Mouse (Mus musculus) neutrophil, adult 5-6 weeks (primary cell): ENCODE results near the gene Sh3bgrl. TPM values are rescaled to one million over a fixed set of nuclear protein-coding genes. Genes with fewer than 3 reads are reported as not detected.
"Not testable (repeated sequence)": the region's sequence is repeated elsewhere in the genome, so short reads cannot be mapped to it uniquely, and the experiment has no call there.

Experiments
- ATAC-seq: fragments of 151-379, 151-347 bp; 2 replicates; pipeline ENCODE4 v1.8.0; 2017; ENCODE audit warnings: mild to moderate bottlenecking, moderate TSS enrichment; ENCODE audit not compliant: insufficient number of reproducible peaks, poor library complexity, low FRiP score, severe bottlenecking; ENCODE audit errors: extremely low read depth
- total RNA-seq: library from RNA; stranded (forward); fragments of 200-1000 nt; gene quantifications from 2 replicates; pipeline ENCODE4 v1.2.3, GENCODE M21; 2017

The Sh3bgrl gene
- total RNA-seq, result 41.6 and 43.4 TPM in 2 replicates

DNA sequence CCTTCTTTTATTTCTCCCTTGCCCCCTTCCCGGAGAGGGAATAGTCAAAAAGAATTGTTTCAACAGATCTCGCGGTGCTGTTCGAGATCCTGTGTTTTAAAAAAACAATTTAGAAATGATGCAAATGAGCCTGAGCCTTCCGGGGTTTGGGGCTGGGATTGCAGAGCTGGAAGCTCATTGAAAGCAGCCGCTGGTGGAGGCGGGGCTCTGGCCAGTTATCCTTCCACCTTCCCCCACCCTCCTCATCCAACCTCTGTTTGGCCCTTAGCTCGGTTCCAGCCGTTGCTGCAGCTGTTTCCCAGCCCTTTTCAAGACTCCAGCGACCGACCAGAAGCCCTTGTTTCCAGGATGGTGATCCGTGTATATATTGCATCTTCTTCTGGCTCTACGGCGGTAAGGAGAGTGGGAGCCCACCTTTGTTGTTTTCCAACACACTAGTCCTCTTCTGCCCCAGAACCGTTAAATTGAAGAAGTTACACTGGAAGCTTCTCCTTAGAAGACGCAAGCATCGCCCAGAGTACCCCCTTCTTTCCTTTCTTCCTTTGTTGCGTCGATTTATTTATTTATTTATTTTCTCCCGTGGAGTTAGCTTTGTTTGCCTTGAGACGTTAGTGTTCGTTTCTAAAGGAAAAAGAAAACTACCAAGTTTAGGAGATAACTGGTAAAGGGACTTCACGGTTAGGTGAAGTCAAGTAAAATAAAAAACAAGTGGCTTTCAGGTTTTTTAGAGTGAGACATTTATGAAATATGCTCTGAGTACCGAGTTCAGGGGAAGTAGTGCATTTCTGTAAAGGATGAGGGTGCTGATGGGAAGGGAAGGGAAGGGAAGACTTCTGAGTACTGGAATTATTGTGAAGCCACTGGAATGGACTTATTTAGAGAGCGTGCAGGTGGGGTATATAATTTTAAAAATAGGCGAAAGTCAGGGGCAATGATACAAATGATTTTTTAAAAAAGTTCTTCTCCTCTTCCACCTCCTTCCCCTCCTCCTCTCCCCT is at the start of gene Sh3bgrl:
TSS of gene Sh3bgrl (plus strand) at position 121 of the 998 bp plus-strand sequence.
- peak; percentile 85 for ATAC-seq

DNA sequence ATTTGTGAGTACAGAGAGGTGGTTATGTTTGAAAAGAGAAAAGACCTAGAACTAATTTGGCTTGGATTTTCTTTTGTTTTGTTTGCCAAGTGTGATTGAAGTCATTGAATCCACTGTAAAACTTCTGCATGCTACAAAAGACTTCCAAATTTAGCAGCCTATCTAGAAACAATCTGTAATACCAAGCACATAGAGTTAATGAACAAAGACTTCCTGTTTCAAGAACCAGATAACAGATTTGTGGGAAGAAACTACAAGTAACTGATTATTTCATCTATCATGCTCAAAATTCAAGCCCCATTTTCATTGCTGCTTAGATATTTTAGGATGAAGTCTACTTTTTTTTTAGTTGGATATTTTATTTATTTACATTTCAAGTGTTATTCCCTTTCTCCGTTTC is 47.4 kb upstream of the Sh3bgrl start:
- no peak for ATAC-seq

DNA sequence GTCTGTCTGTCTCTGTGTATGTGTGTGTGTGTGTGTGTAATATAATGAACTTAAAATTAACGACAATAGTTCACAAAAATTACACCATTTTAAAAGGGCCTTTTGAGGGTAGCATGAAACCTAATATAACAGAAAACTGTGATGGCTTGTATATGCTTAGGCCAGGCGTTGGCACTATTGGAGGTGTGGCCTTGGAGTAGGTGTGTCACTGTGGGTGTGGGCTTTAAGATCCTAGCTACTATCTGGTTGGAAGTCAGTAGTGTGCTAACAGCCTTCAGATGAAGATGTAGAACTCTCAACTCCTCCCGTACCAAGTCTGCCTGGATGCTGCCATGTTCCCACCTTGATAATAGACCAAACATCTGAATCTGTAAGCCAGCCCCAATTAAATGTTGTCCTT is 23.4 kb upstream of the Sh3bgrl start:
- ATAC-seq, result no peak

DNA sequence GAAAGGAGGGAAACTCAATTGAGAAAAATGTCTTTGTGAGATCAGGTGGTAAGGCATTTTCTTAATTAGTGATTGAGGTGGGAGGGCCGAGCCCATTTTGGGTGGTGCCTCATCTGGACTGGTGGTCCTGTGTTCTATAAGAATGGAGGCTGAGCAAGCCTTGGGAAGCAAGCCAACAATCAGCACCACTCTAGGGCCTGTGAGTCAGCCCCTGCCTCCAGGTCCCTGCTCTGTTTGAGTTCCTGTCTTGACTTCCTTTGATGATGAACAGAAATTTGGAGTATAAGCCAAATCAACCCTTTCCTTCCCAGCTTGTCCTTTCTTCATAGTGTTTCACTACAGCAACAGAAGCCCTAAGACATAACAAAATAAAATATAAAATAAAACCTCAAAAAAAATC is 19.4 kb upstream of the Sh3bgrl start:
- ATAC-seq, result no peak

DNA sequence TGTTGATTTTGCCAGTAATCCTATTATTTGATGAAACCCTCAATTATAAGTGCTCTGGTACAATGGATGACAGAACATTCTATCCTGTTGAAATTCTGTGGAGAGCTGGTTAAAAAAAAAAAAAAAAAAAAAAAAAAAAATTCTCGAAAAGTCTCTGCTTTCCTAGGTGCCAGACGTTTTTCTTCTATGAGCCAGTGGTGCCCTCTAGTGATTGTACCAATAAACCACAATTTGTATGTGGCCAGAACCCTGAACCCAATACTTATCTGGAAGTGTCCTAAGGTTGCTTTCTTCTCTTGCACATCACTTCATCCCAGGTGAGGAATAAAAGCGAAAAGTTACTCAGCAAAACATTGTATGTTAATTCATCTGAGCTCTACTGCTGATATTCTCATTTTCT is 18.8 kb upstream of the Sh3bgrl start:
- peak; percentile 51; the same call in 1 of the 2 replicates for ATAC-seq

DNA sequence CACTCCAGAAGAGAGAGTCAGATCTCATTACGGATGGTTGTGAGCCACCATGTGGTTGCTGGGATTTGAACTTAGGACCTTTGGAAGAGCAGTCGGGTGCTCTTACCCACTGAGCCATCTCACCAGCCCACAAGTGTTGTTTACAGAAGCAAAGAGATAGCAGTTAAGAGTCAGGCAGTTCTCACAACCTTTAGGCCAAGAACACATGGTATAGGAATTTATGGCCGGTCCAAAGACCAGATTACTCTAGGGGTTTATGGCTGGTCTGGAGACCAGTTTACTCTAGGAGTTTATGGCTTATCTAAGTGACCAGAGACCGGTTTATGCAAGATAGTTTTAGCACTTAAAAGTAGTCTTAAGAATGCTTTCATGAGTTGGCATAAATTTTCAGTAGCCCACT is 15.8 kb upstream of the Sh3bgrl start:
- not testable (repeated sequence) for ATAC-seq

DNA sequence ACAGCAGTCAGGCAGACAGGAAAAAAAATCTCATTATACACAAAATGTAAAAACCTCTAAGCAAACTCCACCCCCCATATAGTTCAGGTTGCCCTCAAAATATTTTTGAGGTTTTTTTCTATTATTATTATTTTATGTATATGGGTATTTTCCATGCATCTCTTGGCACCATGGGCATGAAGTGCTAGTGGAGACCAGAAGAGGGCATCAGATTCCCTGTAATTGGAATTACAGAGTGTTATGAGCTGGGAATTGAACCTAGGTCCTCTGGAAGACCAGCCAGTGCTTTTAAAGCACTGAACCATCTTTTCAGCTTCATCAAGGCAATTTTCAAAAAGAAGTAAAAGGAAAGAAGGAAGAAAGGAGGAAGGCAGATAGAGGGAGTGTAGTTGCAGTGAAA is 8.1 kb upstream of the Sh3bgrl start:
- no peak for ATAC-seq

DNA sequence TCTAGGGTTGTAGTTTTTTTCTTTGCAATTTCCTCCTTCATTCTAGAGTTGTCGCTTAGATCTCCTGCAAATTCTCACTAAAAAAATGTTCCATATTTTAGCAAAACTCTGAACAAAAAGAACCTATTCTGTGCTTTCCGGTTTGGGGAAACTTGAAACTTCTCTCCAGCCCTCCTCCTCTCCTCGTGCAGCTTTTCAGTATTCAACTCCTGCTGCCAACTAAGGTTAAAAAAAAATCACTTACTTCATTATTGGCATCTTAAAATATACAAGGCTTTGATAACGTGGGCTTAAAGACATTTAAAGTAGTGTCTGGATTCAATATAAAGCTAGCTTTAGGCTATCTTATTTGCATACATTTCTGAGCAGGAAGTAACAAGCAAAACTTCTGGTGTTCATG is 365 bp upstream of the Sh3bgrl start:
- peak; percentile 19; the same call in 1 of the 2 replicates for ATAC-seq

DNA sequence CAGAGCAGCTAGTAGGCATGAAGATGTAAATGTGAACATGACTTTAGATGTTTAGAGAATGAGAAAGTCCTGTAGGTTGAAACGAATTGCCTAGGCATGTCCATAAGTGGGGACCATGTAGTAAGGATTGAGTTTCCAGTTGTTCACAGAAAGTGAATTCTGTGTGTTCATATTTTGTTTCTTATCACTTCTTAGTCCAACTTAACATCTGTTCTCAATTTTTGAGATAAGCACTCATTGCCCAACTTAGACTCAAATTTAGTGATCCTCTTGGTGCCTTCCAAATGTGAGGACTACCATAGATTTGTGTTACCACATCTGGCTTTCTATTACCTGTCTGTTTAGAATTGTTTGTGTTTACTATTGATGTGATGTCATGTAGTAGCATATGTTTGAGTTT is 3.3 kb downstream of the Sh3bgrl start:
- ATAC-seq, result no peak

DNA sequence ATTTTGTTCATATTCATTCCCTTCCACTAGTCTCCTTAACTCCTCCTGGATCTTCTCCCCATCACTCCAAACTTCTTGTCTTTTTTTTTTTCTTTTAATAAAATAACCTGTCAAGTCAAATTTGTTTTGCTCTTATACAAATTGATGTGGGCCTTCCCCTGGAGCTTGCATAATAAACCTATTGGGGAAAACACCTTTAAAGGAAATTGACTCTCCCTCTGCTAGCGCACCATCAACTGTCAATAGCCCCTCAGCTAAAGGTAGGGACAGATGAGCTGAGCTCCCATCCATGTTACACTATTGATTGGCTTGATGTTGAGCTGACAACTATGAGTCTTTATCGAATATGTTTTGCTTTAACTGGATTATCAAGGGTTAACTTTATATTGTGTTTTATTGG is 5.3 kb downstream of the Sh3bgrl start:
- no peak for ATAC-seq

DNA sequence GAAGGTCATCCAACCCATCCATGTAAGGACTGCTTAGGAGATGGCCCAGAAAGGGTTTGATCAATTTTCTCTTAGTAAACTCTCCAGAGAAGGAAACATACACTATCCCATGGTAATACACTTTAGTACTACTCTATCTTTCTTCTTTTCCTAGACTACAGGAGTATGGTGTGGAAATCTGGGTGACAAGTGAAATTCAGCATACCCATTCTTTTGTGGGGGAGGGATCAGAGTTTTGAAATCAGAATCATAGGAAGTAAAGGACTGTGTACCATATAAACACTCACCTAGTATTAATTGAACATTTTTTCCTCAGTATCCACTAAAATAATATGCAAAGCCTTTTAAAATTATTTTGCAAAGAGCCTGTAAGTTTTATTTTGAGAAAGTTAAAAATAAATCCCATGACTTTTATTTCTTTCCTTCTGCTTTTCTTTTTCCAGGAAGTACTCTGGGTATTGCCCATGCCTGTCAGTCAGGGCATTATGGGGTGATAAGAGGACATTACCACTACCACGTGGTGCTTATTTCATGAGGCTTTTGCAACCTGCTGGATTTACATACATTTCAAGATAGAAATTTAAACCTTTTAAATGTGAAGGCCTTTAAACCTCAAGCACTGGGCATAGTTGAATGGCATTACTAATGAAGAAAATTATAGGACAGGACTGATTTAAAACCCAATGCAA is 13.1 kb downstream of the Sh3bgrl start:
- ATAC-seq, result no peak

DNA sequence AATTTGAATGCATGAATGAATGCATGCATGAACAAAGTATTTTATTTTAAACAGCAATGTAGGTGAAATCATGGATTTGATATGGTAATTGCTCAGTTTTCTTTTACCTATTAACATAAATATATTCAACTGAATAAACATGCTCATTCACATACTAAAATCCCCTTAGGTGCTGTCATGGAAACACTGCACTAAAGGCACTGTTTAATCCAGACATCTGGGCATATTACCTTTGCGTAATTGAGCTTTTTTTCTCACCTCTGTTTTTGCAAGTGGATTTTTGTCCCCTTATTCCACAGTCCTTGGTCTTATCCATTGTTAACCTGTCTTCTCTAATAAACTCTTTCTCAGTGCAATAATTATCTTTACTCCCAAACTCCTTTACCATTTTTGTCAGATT is 17.7 kb downstream of the Sh3bgrl start:
- ATAC-seq, result no peak

DNA sequence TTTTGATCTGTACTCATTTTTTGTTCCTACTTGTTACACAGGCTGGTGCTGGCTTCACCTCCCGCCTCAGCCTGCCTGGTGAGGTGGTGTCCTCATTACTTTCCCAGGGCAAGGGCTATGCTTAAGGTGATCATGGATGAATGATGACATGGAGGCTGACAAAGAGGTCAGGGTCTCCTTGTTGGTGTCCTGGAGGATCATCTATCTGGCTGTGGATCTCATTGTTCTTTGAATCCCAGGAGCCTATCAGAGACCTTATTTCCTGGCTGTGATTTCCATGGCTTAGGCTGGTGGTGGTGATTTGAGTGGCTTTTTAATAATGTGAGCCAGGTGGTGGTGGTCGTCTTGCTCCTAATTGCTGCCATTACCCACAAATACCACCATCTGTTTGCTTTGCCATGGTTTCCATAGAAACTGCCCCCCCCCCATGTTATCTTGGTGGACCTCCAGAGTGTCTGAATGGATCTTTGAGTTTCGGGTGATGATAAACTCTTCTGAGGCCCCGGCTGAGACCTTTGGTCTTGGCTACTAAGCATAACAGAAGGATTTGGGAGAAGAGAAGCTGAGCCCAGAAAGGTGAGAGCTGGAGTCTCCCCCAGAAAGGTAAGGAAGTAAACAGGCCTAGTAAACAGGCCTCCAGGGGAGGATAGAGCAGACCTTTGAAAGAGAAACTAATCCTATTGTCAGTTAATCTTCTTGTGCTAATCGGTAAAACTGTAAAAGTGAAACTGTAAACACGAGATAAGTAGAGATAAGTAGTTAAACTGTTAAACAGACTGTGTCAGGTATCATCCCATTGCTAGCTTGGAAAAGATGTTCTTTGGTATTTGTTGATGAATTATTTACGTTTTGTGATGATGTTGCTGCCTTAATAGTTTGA is 18.5 kb downstream of the Sh3bgrl start:
- ATAC-seq, result no peak

DNA sequence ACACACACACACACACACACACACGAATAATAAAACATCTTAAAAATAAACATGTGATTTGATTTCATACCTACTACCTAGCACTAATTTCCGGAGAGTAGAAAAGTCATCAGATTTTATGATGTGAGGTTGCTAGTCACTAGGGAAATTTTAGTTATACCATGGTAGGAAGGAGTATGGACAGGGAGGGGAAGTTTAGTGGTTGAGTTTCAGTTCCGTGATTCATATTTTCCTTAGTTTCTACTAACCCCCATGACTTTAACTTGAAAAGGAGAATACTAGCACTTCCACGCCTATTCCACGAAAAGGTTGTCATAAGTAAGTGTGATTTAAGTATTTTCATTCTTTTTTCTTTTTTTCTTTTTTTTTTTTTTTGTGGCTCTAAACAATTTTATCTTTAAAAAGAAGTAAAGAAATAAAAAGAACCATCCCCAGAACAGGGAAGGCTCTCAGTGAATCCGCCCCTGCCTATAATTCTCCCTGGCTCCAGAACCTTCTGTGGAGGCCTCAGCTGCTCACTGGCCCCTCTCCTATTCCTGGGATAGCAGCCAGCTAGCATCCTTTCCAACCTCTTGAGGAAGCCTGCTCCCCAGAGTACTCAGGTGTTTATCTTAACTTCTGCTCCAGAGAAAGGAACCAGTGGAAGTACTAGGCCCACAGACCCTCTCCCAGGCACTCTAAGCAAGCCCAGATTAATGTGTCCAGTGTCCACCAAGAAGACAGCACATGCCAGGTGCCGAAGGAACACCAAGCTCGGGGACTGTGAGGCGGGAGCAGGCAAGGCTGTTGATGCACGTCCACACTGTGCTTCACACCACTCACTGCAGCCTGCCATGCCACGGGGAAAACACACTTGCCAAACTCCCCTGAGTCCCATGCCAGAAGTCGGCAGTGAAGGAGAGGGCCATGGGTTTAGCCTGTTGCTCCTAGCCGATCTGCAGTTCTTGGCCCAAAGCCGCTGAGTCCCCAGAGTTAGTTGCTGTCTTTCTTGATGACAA is 25.0 kb downstream of the Sh3bgrl start:
- ATAC-seq, result no peak

DNA sequence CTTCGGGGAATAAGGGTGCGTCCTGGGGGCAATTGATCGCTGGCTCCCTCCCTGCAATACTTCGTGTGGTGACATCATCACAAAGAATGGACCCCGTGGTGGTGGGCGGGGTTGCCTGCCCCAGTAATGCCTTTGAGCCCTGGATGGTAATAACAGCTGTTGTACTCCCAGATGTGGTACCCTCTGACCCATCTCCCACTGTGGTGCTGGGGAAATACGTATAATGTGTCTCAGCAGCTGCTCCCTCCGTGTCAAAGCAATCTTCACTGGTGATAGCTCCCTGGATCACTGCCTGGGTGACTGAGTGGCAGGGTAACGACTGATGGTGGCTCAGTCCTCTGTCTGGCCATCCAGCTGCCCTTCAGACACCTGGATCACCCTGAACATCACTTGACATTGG is 26.0 kb downstream of the Sh3bgrl start:
- no peak for ATAC-seq

DNA sequence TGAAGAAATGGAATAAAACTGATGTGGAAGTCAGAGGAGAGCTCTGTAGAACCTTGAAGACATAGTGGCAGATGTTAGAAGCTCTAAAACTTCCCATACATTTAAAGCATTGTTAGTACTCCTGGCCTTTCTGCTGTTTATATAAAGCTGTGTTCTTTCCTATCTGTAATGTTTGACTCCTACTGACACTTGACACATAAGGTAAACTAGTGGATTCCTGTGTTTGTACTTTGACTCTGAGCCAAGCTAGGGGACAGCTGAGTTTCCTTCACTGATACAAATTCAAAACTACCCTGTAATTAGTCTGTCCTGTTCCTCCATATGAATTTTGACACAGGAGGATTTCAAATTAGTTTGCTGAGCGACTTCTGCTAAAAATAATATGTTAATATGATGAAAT is 27.5 kb downstream of the Sh3bgrl start:
- no peak for ATAC-seq

DNA sequence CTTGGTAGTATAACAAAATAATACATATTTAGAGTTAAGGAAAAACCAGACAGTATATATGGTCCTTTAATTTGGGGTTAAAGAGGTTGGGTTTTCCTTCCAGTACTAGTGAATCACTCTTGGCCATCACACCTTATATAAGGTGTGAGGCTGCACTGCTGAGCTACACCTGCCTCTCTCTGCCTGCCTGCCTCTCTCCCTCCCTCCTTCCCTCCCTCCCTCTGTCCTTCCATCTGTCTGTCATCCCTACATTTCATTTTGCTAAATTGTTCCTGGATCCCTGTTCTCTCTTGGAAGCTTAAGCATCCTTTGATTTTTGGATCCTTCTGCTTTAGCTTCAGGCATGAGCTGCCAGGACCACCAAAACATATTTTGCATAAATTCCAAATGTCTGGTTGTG is 28.6 kb downstream of the Sh3bgrl start:
- no peak for ATAC-seq

DNA sequence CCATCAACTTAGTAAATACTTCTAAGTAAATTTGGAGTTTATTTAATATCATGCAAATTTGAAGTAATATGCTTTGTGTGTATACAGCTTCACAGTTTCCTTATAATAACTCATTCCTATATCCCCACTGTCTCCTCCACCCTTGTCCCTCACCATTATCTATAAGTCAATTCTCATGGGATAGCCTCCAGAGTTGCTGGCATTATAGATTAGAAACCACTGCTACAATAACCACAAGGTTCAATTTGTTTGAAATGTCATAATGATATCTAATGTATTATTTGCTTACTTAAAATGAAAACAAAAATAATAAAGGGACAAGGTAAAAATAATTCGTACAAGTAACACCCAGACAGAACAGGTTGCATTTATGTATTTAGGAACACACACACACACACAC is 31.7 kb downstream of the Sh3bgrl start:
- ATAC-seq, result no peak
